Mouse (Mus musculus): ENCODE results near the gene Skp2. TPM values are rescaled to one million over a fixed set of nuclear protein-coding genes. Genes with fewer than 3 reads are reported as not detected.

Skp2 gene
- polyA plus RNA-seq, 1 experiment from 2014 or later = 15.3 TPM

GRCm38 (mm10) chr15:9074139-9074538, 81.1 kb downstream of the Skp2 start:
- no peak overlapping the region for H3K4me3 ChIP-seq (ENCODE audit: low read depth, low read length)

GRCm38 (mm10) chr15:9073684-9074083, 81.5 kb downstream of the Skp2 start:
- Histone ChIP-seq H3K9ac (ENCODE audit: low read depth, low read length) (no peak overlapping the region), H3K27me3 (ENCODE audit: control insufficient read depth, insufficient read depth, low read depth, low read length) (no peaks in the 10 kb centered on the region), H3K9me3 (replicated peaks; ENCODE audit: control insufficient read depth, low read length, poor library complexity, severe bottlenecking) (no peaks in the 10 kb centered on the region), H3K27ac (ENCODE audit: low read length) (no peak overlapping the region), H3K4me1 (ENCODE audit: control insufficient read depth, insufficient read depth, low read length) (peaks cover 34% of the 10 kb centered on the region), H3K4me3 (ENCODE audit: low read depth, low read length) (no peak overlapping the region), H3K36me3 (ENCODE audit: control insufficient read depth, insufficient read depth, low read length) (no peaks in the 10 kb centered on the region), H3K4me2 (ENCODE audit: low read length) (peak overlapping the region; percentile 68)
- ATAC-seq = no peak
- 74% methylated on average over 5 of the region's 5 CpGs for WGBS

More at GRCm38 (mm10) chr15:9074139-9074538, 81.1 kb downstream of the Skp2 start:
- no peak overlapping the region for H3K27ac ChIP-seq (ENCODE audit: low read length)
- no peak overlapping the region for H3K9ac ChIP-seq (ENCODE audit: low read depth, low read length)
- H3K4me2 ChIP-seq (ENCODE audit: low read length) = no peak overlapping the region
- ATAC-seq = no peak
- 32% methylated on average over 2 of the region's 2 CpGs for WGBS
- peaks cover 37% of the 10 kb centered on the region for H3K4me1 ChIP-seq (ENCODE audit: control insufficient read depth, insufficient read depth, low read length)
- H3K9me3 ChIP-seq (replicated peaks; ENCODE audit: control insufficient read depth, low read length, poor library complexity, severe bottlenecking) = no peaks in the 10 kb centered on the region
- no peaks in the 10 kb centered on the region for H3K36me3 ChIP-seq (ENCODE audit: control insufficient read depth, insufficient read depth, low read length)
- H3K27me3 ChIP-seq (ENCODE audit: control insufficient read depth, insufficient read depth, low read depth, low read length) = no peaks in the 10 kb centered on the region

- Histone ChIP-seq H3K4me3 (ENCODE audit: low read depth, low read length) (peak overlapping the region; percentile 95; the same call in 1 of the 2 replicates), H3K9ac (ENCODE audit: low read depth, low read length) (no peak overlapping the region), H3K4me2 (ENCODE audit: low read length) (peak overlapping the region; percentile 68), H3K9me3 (replicated peaks; ENCODE audit: control insufficient read depth, low read length, poor library complexity, severe bottlenecking) (no peaks in the 10 kb centered on the region), H3K4me1 (ENCODE audit: control insufficient read depth, insufficient read depth, low read length) (peaks cover 34% of the 10 kb centered on the region), H3K27me3 (ENCODE audit: control insufficient read depth, insufficient read depth, low read depth, low read length) (no peaks in the 10 kb centered on the region), H3K27ac (ENCODE audit: low read length) (no peak overlapping the region), H3K36me3 (ENCODE audit: control insufficient read depth, insufficient read depth, low read length) (no peaks in the 10 kb centered on the region)
- 59% methylated on average over 12 of the region's 12 CpGs for WGBS
- ATAC-seq = no peak
Observed at GRCm38 (mm10) chr15:9073067-9073608, 82.1 kb downstream of the Skp2 start.

DNA sequence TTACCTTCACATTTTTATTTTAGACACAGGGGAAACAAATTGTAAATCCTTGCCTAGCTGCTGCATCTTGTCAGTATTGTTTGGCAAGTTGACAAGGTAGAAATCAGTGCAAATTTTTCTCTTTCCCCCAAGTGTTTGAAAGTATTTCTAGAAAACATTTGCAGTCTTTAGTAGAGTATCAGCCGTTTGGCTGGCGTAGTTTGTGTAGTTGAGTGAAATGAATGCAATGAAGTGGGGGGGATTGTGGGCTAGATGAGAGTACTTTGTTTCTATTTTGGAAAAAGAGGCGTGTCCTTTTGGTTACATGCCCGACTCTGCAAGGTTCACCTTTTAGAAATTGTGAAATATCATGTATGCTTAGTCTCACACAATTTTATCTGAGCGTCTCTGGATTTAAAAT, 82.6 kb downstream of the Skp2 start:
- ATAC-seq = no peak
- H3K9me3 ChIP-seq (replicated peaks; ENCODE audit: control insufficient read depth, low read length, poor library complexity, severe bottlenecking) = no peaks in the 10 kb centered on the region
- peak overlapping the region; percentile 95 for H3K4me3 ChIP-seq (ENCODE audit: low read depth, low read length)
- no peaks in the 10 kb centered on the region for H3K27me3 ChIP-seq (ENCODE audit: control insufficient read depth, insufficient read depth, low read depth, low read length)
- H3K4me2 ChIP-seq (ENCODE audit: low read length) = peak overlapping the region; percentile 68
- H3K36me3 ChIP-seq (ENCODE audit: control insufficient read depth, insufficient read depth, low read length) = no peaks in the 10 kb centered on the region
- no peak overlapping the region for H3K27ac ChIP-seq (ENCODE audit: low read length)
- H3K4me1 ChIP-seq (ENCODE audit: control insufficient read depth, insufficient read depth, low read length) = peaks cover 34% of the 10 kb centered on the region
- WGBS = 34% methylated on average over 5 of the region's 5 CpGs
- 0 out of 2 replicates have a peak overlapping the region, but pooled peaks have one; percentile 92 for H3K9ac ChIP-seq (ENCODE audit: low read depth, low read length)

- Histone ChIP-seq H3K27me3 (ENCODE audit: control insufficient read depth, insufficient read depth, low read depth, low read length) (no peaks in the 10 kb centered on the region), H3K36me3 (ENCODE audit: control insufficient read depth, insufficient read depth, low read length) (no peaks in the 10 kb centered on the region), H3K4me1 (ENCODE audit: control insufficient read depth, insufficient read depth, low read length) (peaks cover 34% of the 10 kb centered on the region), H3K9me3 (replicated peaks; ENCODE audit: control insufficient read depth, low read length, poor library complexity, severe bottlenecking) (no peaks in the 10 kb centered on the region), H3K4me2 (ENCODE audit: low read length) (peak overlapping the region; percentile 68), H3K4me3 (ENCODE audit: low read depth, low read length) (peak overlapping the region; percentile 95), H3K9ac (ENCODE audit: low read depth, low read length) (peak overlapping the region; percentile 92), H3K27ac (ENCODE audit: low read length) (peak overlapping the region; percentile 89)
- ATAC-seq = peak; percentile 75
- under 1% methylated on average over 64 of the region's 66 CpGs for WGBS
Observed at GRCm38 (mm10) chr15:9071556-9072544, 83.4 kb downstream of the Skp2 start.

DNA sequence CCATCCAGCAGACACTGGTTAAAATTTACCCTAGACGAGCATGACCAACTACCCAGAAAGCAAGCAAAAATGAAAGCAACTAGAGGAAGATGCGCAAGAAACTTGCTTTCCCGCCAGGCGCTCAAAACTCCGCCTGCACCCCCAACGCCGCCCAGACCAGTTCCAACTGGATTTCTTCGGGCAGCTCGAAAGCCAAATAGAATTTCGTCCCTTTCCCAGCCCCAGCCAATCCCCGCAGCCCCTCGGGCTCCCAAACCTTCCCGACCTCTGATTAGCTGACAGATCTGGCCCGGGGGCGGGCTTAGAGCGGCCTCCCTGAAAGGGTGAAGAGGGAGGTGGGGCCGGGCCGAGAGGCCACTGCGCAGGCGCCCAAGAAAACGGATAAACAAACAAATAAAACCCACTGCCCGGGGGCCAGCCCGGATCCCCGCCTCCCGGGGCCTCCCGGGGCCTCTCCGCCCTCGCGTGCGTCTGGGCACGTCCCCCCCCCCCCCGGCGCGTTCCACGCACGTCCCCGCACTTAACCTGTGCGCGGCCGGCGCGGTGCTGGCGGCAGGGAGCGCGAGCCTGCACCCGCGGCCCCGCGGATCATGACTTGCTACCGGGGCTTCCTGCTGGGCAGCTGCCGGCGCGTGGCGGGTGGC, 84.2 kb downstream of the Skp2 start, which contains the start of gene Nadk2:
Nadk2 (plus strand) TSS at position 349 of the 644 bp plus-strand sequence.
- H3K9me3 ChIP-seq (replicated peaks; ENCODE audit: control insufficient read depth, low read length, poor library complexity, severe bottlenecking) = no peaks in the 10 kb centered on the region
- WGBS = under 1% methylated on average over 48 of the region's 54 CpGs
- H3K4me2 ChIP-seq (ENCODE audit: low read length) = peak within 1 kb of the TSS; percentile 68
- peak within 1 kb of the TSS; percentile 89 for H3K27ac ChIP-seq (ENCODE audit: low read length)
- no peaks in the 10 kb centered on the region for H3K27me3 ChIP-seq (ENCODE audit: control insufficient read depth, insufficient read depth, low read depth, low read length)
- no peaks in the 10 kb centered on the region for H3K36me3 ChIP-seq (ENCODE audit: control insufficient read depth, insufficient read depth, low read length)
- H3K9ac ChIP-seq (ENCODE audit: low read depth, low read length) = peak within 1 kb of the TSS; percentile 92
- peak; percentile 99 for ATAC-seq
- peak within 1 kb of the TSS; percentile 95 for H3K4me3 ChIP-seq (ENCODE audit: low read depth, low read length)
- peaks cover 34% of the 10 kb centered on the region for H3K4me1 ChIP-seq (ENCODE audit: control insufficient read depth, insufficient read depth, low read length)

GRCm38 (mm10) chr15:9070353-9070752, 84.9 kb downstream of the Skp2 start:
- Histone ChIP-seq H3K9ac (ENCODE audit: low read depth, low read length) (peak overlapping the region; percentile 92), H3K9me3 (replicated peaks; ENCODE audit: control insufficient read depth, low read length, poor library complexity, severe bottlenecking) (no peaks in the 10 kb centered on the region), H3K4me1 (ENCODE audit: control insufficient read depth, insufficient read depth, low read length) (peaks cover 30% of the 10 kb centered on the region), H3K36me3 (ENCODE audit: control insufficient read depth, insufficient read depth, low read length) (no peaks in the 10 kb centered on the region), H3K27ac (ENCODE audit: low read length) (peak overlapping the region; percentile 89; the same call in 1 of the 2 replicates), H3K4me2 (ENCODE audit: low read length) (peak overlapping the region; percentile 68), H3K4me3 (ENCODE audit: low read depth, low read length) (peak overlapping the region; percentile 95), H3K27me3 (ENCODE audit: control insufficient read depth, insufficient read depth, low read depth, low read length) (no peaks in the 10 kb centered on the region)
- 3% methylated on average over 3 of the region's 3 CpGs for WGBS
- peak; percentile 33; the same call in 1 of the 2 replicates for ATAC-seq

GRCm38 (mm10) chr15:9068881-9069280, 86.3 kb downstream of the Skp2 start:
- no peak for ATAC-seq
- Histone ChIP-seq H3K4me1 (ENCODE audit: control insufficient read depth, insufficient read depth, low read length) (peaks cover 22% of the 10 kb centered on the region), H3K4me3 (ENCODE audit: low read depth, low read length) (no peak overlapping the region), H3K4me2 (ENCODE audit: low read length) (no peak overlapping the region), H3K27me3 (ENCODE audit: control insufficient read depth, insufficient read depth, low read depth, low read length) (no peaks in the 10 kb centered on the region), H3K9me3 (replicated peaks; ENCODE audit: control insufficient read depth, low read length, poor library complexity, severe bottlenecking) (no peaks in the 10 kb centered on the region), H3K27ac (ENCODE audit: low read length) (no peak overlapping the region), H3K9ac (ENCODE audit: low read depth, low read length) (no peak overlapping the region), H3K36me3 (ENCODE audit: control insufficient read depth, insufficient read depth, low read length) (no peaks in the 10 kb centered on the region)
- WGBS = 85% methylated on average over 4 of the region's 4 CpGs

Data from midbrain, embryonic 16.5 days (tissue).